Mouse (Mus musculus): ENCODE measurements around the gene Ablim1. TPM values are rescaled to one million over a fixed set of nuclear protein-coding genes. Genes with fewer than 3 reads are reported as not detected.

The Ablim1 gene
- total RNA-seq, 2 experiments from 2014 or later, result 38.5 to 56.1 TPM

- no peak for DNase-seq
- intact Hi-C loops (cut with DNase I), result no loop called here
- TF ChIP-seq CTCF (IDR thresholded peaks at IDR 0.05), result no peak
- H3K27ac ChIP-seq, result peak overlapping the region; percentile 43; the same call in 1 of the 2 replicates
- H3K4me3 ChIP-seq, result no peak overlapping the region
Measured at GRCm38 (mm10) chr19:57241363-57242192, 73.1 kb downstream of the Ablim1 start.

GRCm38 (mm10) chr19:57240259-57240658 is 74.5 kb downstream of the Ablim1 start:
- intact Hi-C loops (cut with DNase I), result no loop called here
- TF ChIP-seq CTCF (IDR thresholded peaks at IDR 0.05), result no peak
- H3K4me3 ChIP-seq, result no peak overlapping the region
- no peak overlapping the region; the same call in 1 of the 2 replicates for H3K27ac ChIP-seq
- DNase-seq, result no peak

GRCm38 (mm10) chr19:57239176-57239784 is 75.4 kb downstream of the Ablim1 start:
- intact Hi-C loops (cut with DNase I), result no loop called here
- TF ChIP-seq CTCF (IDR thresholded peaks at IDR 0.05), result no peak
- peak overlapping the region; percentile 78 for H3K27ac ChIP-seq
- peak overlapping the region; percentile 60 for H3K4me3 ChIP-seq
- DNase-seq, result peak; percentile 79

GRCm38 (mm10) chr19:57238461-57238860 is 76.3 kb downstream of the Ablim1 start:
- H3K4me3 ChIP-seq, result peak overlapping the region; percentile 60
- DNase-seq, result peak; percentile 26
- peak overlapping the region; percentile 78 for H3K27ac ChIP-seq
- no peak for TF ChIP-seq CTCF (IDR thresholded peaks at IDR 0.05)
- intact Hi-C loops (cut with DNase I), result no loop called here

GRCm38 (mm10) chr19:57237534-57237933 is 77.2 kb downstream of the Ablim1 start:
- intact Hi-C loops (cut with DNase I), result no loop called here
- Histone ChIP-seq H3K4me3 (peak overlapping the region; percentile 60), H3K27ac (peak overlapping the region; percentile 78)
- TF ChIP-seq CTCF (IDR thresholded peaks at IDR 0.05), result no peak
- DNase-seq, result no peak

- TF ChIP-seq CTCF (IDR thresholded peaks at IDR 0.05), result no peak
- intact Hi-C loops (cut with DNase I), result no loop called here
- DNase-seq, result no peak
- H3K4me3 ChIP-seq, result no peak overlapping the region
- H3K27ac ChIP-seq, result peak overlapping the region; percentile 78
Measured at GRCm38 (mm10) chr19:57236647-57237046, 78.1 kb downstream of the Ablim1 start.

- no peak for TF ChIP-seq CTCF (IDR thresholded peaks at IDR 0.05)
- intact Hi-C loops (cut with DNase I), result no loop called here
- no peak for DNase-seq
- Histone ChIP-seq H3K27ac (no peak overlapping the region), H3K4me3 (no peak overlapping the region)
Measured at GRCm38 (mm10) chr19:57235931-57236330, 78.8 kb downstream of the Ablim1 start.

- no peak for TF ChIP-seq CTCF (IDR thresholded peaks at IDR 0.05)
- intact Hi-C loops (cut with DNase I), result no loop called here
Measured at GRCm38 (mm10) chr19:57230996-57231395, 83.7 kb downstream of the Ablim1 start.

GRCm38 (mm10) chr19:57229161-57229560 is 85.6 kb downstream of the Ablim1 start:
- intact Hi-C loops (cut with DNase I), result no loop called here
- Histone ChIP-seq H3K4me3 (no peak overlapping the region), H3K27ac (no peak overlapping the region)
- no peak for TF ChIP-seq CTCF (IDR thresholded peaks at IDR 0.05)
- no peak for DNase-seq

More at GRCm38 (mm10) chr19:57230996-57231395, 83.7 kb downstream of the Ablim1 start:
- H3K27ac ChIP-seq, result no peak overlapping the region
- no peak for DNase-seq
- H3K4me3 ChIP-seq, result no peak overlapping the region

GRCm38 (mm10) chr19:57228576-57228975 is 86.1 kb downstream of the Ablim1 start:
- Histone ChIP-seq H3K4me3 (no peak overlapping the region), H3K27ac (no peak overlapping the region)
- intact Hi-C loops (cut with DNase I), result no loop called here
- TF ChIP-seq CTCF (IDR thresholded peaks at IDR 0.05), result no peak
- no peak for DNase-seq

GRCm38 (mm10) chr19:57224390-57224789 is 90.3 kb downstream of the Ablim1 start:
- H3K4me3 ChIP-seq, result no peak overlapping the region
- DNase-seq, result no peak
- H3K27ac ChIP-seq, result no peak overlapping the region; the same call in 1 of the 2 replicates
- no peak for TF ChIP-seq CTCF (IDR thresholded peaks at IDR 0.05)
- intact Hi-C loops (cut with DNase I), result no loop called here

GRCm38 (mm10) chr19:57223686-57224085 is 91.0 kb downstream of the Ablim1 start:
- Histone ChIP-seq H3K4me3 (no peak overlapping the region), H3K27ac (peak overlapping the region; percentile 53)
- no peak for DNase-seq
- TF ChIP-seq CTCF (IDR thresholded peaks at IDR 0.05), result no peak
- intact Hi-C loops (cut with DNase I), result no loop called here

- DNase-seq, result no peak
- no peak for TF ChIP-seq CTCF (IDR thresholded peaks at IDR 0.05)
- Histone ChIP-seq H3K4me3 (no peak overlapping the region), H3K27ac (no peak overlapping the region)
- intact Hi-C loops (cut with DNase I), result no loop called here
Measured at GRCm38 (mm10) chr19:57222657-57223056, 92.1 kb downstream of the Ablim1 start.
